Mouse (Mus musculus) heart, embryonic 13.5 days (tissue): ENCODE measurements around the gene Rtraf. TPM values are rescaled to one million over a fixed set of nuclear protein-coding genes. Genes with fewer than 3 reads are reported as not detected.
A peak's percentile ranks its signal among the peaks of the same experiment; 100 is the strongest.
"Not testable (repeated sequence)": the region's sequence is repeated elsewhere in the genome, so short reads cannot be mapped to it uniquely, and the experiment has no call there.

Experiments
- ATAC-seq: fragments of 200-750 bp; cut with Nextera tagmentation; 2 replicates; pipeline ENCODE4 v1.8.0; 2017; ENCODE audit warnings: moderate TSS enrichment; ENCODE audit not compliant: insufficient number of reproducible peaks, low FRiP score, low TSS enrichment; ENCODE audit errors: extremely low read depth
- H3K27ac ChIP-seq: fragments of 300-500 bp; sonication (generic); replicated peaks from 2 replicates; pipeline ENCODE4 v1.5.1; 2015; ENCODE audit warnings: moderate library complexity, mild to moderate bottlenecking, inconsistent platforms
- H3K27me3 ChIP-seq: fragments of 300-500 bp; sonication (generic); replicated peaks from 2 replicates; pipeline ENCODE4 v1.6.1; 2015; ENCODE audit warnings: mild to moderate bottlenecking, inconsistent platforms
- H3K36me3 ChIP-seq: fragments of 300-500 bp; sonication (generic); 2 replicates; pipeline ENCODE4 v1.6.1; 2015; ENCODE audit warnings: mild to moderate bottlenecking, inconsistent platforms
- H3K4me1 ChIP-seq: fragments of 300-500 bp; sonication (generic); 2 replicates; pipeline ENCODE4 v1.6.1; 2015; ENCODE audit warnings: inconsistent platforms
- H3K4me2 ChIP-seq: fragments of 300-500 bp; sonication (generic); 2 replicates; pipeline ENCODE4 v1.6.1; 2015; ENCODE audit warnings: inconsistent platforms, mild to moderate bottlenecking, moderate library complexity
- H3K4me3 ChIP-seq: fragments of 300-500 bp; sonication (generic); 2 replicates; pipeline ENCODE4 v1.5.1; 2015; ENCODE audit warnings: moderate library complexity, mild to moderate bottlenecking, inconsistent platforms
- H3K9ac ChIP-seq: fragments of 300-500 bp; sonication (generic); 2 replicates; pipeline ENCODE4 v1.6.1; 2015; ENCODE audit warnings: inconsistent platforms, mild to moderate bottlenecking, moderate library complexity
- H3K9me3 ChIP-seq: fragments of 300-500 bp; sonication (generic); 2 replicates; pipeline ENCODE4 v1.6.1; 2016; ENCODE audit warnings: inconsistent platforms
- WGBS: fragments of 180-500 bp; shearing (Covaris S2); methylation state at CpG from one replicate; pipeline ENCODE4 v1.1.7; 2015; ENCODE audit warnings: mixed read lengths; 5-methylcytosine and 5-hydroxymethylcytosine counted together
- polyA plus RNA-seq: library from polyadenylated mRNA; unstranded; fragments of >200 nt; fragmentation: Nextera tagmentation; extraction: Ambion mirVana; gene quantifications from 2 replicates; pipeline ENCODE4 v1.2.1, GENCODE M21; 2015

Gene Rtraf
- 172 and 178 TPM in 2 replicates for polyA plus RNA-seq

GRCm38 (mm10) chr14:19823321-19824142 lies at the start of gene Rtraf:
TSS of gene Rtraf (minus strand) at chr14:19823824.
- peak; percentile 94 for ATAC-seq
- H3K27ac ChIP-seq = peak within 1 kb of the TSS; percentile 91
- peak within 1 kb of the TSS; percentile 97 for H3K9ac ChIP-seq
- H3K27me3 ChIP-seq = peaks cover 13% of the 10 kb centered on the region
- H3K9me3 ChIP-seq = no peaks in the 10 kb centered on the region
- WGBS = under 1% methylated on average over 80 of the region's 80 CpGs
- H3K36me3 ChIP-seq = peaks cover 32% of the 10 kb centered on the region
- H3K4me1 ChIP-seq = peaks cover 25% of the 10 kb centered on the region
- H3K4me3 ChIP-seq = peak within 1 kb of the TSS; percentile 99
- peak within 1 kb of the TSS; percentile 73 for H3K4me2 ChIP-seq

GRCm38 (mm10) chr14:19867286-19867935 lies 43.8 kb upstream of the Rtraf start:
- no peak overlapping the region for H3K4me2 ChIP-seq
- H3K4me1 ChIP-seq = peaks cover 13% of the 10 kb centered on the region
- no peak overlapping the region for H3K4me3 ChIP-seq
- 54% methylated on average over 5 of the region's 5 CpGs for WGBS
- no peaks in the 10 kb centered on the region for H3K9me3 ChIP-seq
- H3K36me3 ChIP-seq = no peaks in the 10 kb centered on the region
- H3K27ac ChIP-seq = no peak overlapping the region
- no peaks in the 10 kb centered on the region for H3K27me3 ChIP-seq
- ATAC-seq = no peak
- no peak overlapping the region for H3K9ac ChIP-seq

- not testable (repeated sequence) for H3K36me3 ChIP-seq, H3K27ac ChIP-seq, H3K9me3 ChIP-seq, H3K9ac ChIP-seq, H3K4me3 ChIP-seq, H3K27me3 ChIP-seq, H3K4me2 ChIP-seq, ATAC-seq
- 77% methylated on average over 9 of the region's 9 CpGs for WGBS
- peaks cover 13% of the 10 kb centered on the region for H3K4me1 ChIP-seq
These were observed 41.5 kb upstream of the Rtraf start for GRCm38 (mm10) chr14:19865121-19865520.

- Histone ChIP-seq H3K27ac (no peak overlapping the region), H3K4me1 (no peaks in the 10 kb centered on the region), H3K9ac (no peak overlapping the region), H3K4me3 (no peak overlapping the region), H3K27me3 (no peaks in the 10 kb centered on the region), H3K36me3 (no peaks in the 10 kb centered on the region), H3K9me3 (0 out of 2 replicates have a peak, but pooled peaks cover 4% of the 10 kb centered on the region), H3K4me2 (no peak overlapping the region)
- 71% methylated on average over 8 of the region's 8 CpGs for whole genome bisulfite sequencing
- ATAC-seq = no peak
These were observed 37.9 kb upstream of the Rtraf start for GRCm38 (mm10) chr14:19861311-19862080.

GRCm38 (mm10) chr14:19860281-19860680 lies 36.7 kb upstream of the Rtraf start:
- H3K4me1 ChIP-seq = no peaks in the 10 kb centered on the region
- 0 out of 2 replicates have a peak, but pooled peaks cover 6% of the 10 kb centered on the region for H3K9me3 ChIP-seq
- H3K4me2 ChIP-seq = no peak overlapping the region
- 90% methylated on average over 4 of the region's 4 CpGs for WGBS
- H3K9ac ChIP-seq = no peak overlapping the region
- no peak overlapping the region for H3K27ac ChIP-seq
- H3K4me3 ChIP-seq = no peak overlapping the region
- H3K36me3 ChIP-seq = no peaks in the 10 kb centered on the region
- H3K27me3 ChIP-seq = no peaks in the 10 kb centered on the region
- ATAC-seq = no peak

GRCm38 (mm10) chr14:19858808-19859776 lies 35.5 kb upstream of the Rtraf start:
- Histone ChIP-seq H3K4me3 (no peak overlapping the region), H3K27ac (no peak overlapping the region), H3K4me1 (no peaks in the 10 kb centered on the region), H3K9ac (no peak overlapping the region), H3K27me3 (no peaks in the 10 kb centered on the region), H3K4me2 (no peak overlapping the region), H3K36me3 (no peaks in the 10 kb centered on the region), H3K9me3 (0 out of 2 replicates have a peak, but pooled peaks cover 6% of the 10 kb centered on the region)
- 43% methylated on average over 8 of the region's 8 CpGs for WGBS
- ATAC-seq = no peak

GRCm38 (mm10) chr14:19858279-19858678 lies 34.7 kb upstream of the Rtraf start:
- H3K27me3 ChIP-seq = no peaks in the 10 kb centered on the region
- H3K9ac ChIP-seq = no peak overlapping the region
- H3K9me3 ChIP-seq = 0 out of 2 replicates have a peak, but pooled peaks cover 6% of the 10 kb centered on the region
- no peak for ATAC-seq
- no peaks in the 10 kb centered on the region for H3K36me3 ChIP-seq
- no peak overlapping the region for H3K27ac ChIP-seq
- H3K4me1 ChIP-seq = no peaks in the 10 kb centered on the region
- H3K4me3 ChIP-seq = no peak overlapping the region
- WGBS = 72% methylated on average over 2 of the region's 2 CpGs
- H3K4me2 ChIP-seq = no peak overlapping the region

- no peak overlapping the region for H3K9ac ChIP-seq
- H3K27ac ChIP-seq = no peak overlapping the region
- H3K36me3 ChIP-seq = no peaks in the 10 kb centered on the region
- WGBS = 58% methylated on average over 3 of the region's 3 CpGs
- no peak for ATAC-seq
- H3K9me3 ChIP-seq = 0 out of 2 replicates have a peak, but pooled peaks cover 6% of the 10 kb centered on the region
- H3K4me2 ChIP-seq = no peak overlapping the region
- H3K4me1 ChIP-seq = no peaks in the 10 kb centered on the region
- no peak overlapping the region for H3K4me3 ChIP-seq
- no peaks in the 10 kb centered on the region for H3K27me3 ChIP-seq
These were observed 29.8 kb upstream of the Rtraf start for GRCm38 (mm10) chr14:19853471-19853870.

- Histone ChIP-seq H3K4me2 (peak overlapping the region; percentile 65), H3K4me3 (peak overlapping the region; percentile 44), H3K9ac (peak overlapping the region; percentile 74), H3K4me1 (no peaks in the 10 kb centered on the region), H3K36me3 (no peaks in the 10 kb centered on the region), H3K27ac (no peak overlapping the region), H3K27me3 (peaks cover 12% of the 10 kb centered on the region; the same call in 1 of the 2 replicates), H3K9me3 (no peaks in the 10 kb centered on the region)
- 27% methylated on average over 15 of the region's 15 CpGs for WGBS
- no peak for ATAC-seq
These were observed 16.1 kb upstream of the Rtraf start for GRCm38 (mm10) chr14:19839600-19840332.

- H3K4me3 ChIP-seq = no peak overlapping the region
- H3K9ac ChIP-seq = no peak overlapping the region
- WGBS = 82% methylated on average over 3 of the region's 3 CpGs
- no peaks in the 10 kb centered on the region for H3K36me3 ChIP-seq
- ATAC-seq = no peak
- H3K27me3 ChIP-seq = peaks cover 8% of the 10 kb centered on the region; the same call in 1 of the 2 replicates
- no peak overlapping the region for H3K4me2 ChIP-seq
- no peaks in the 10 kb centered on the region for H3K4me1 ChIP-seq
- H3K9me3 ChIP-seq = no peaks in the 10 kb centered on the region
- H3K27ac ChIP-seq = no peak overlapping the region
These were observed 12.7 kb upstream of the Rtraf start for GRCm38 (mm10) chr14:19836289-19836688.
